Mouse (Mus musculus): ENCODE data around the gene Pkhd1. TPM values are rescaled to one million over a fixed set of nuclear protein-coding genes. Genes with fewer than 3 reads are reported as not detected.

Gene Pkhd1
- total RNA-seq, 2 experiments from 2014 or later, result not detected

Other genes with a start within 250 kb of the Pkhd1 start
- gene Il17a, start 112.8 kb upstream of the Pkhd1 start, total RNA-seq (2021), result not detected
- under 1 TPM in 1 of 2 experiments, not detected in 1; 0.47 TPM for gene Il17f, start 172.6 kb upstream of the Pkhd1 start, total RNA-seq (2021)
- 10 to 100 TPM; 63.0 to 63.7 TPM for gene Mcm3, start 202.2 kb upstream of the Pkhd1 start, total RNA-seq (2021)